Mouse (Mus musculus) heart, postnatal 10 days (tissue): ENCODE measurements at regions not wholly inside any gene's neighbourhood (a gene's known extent, or its start where the extent isn't known, plus 50 kb on each side); places are given as distances from the start of the nearest gene placed in this dataset.

ENCODE experiments used
- DNase-seq, 2 experiments: peaks; one replicate each; pipeline ENCODE4 v3.0.0; 2021
- intact Hi-C: fragments of 180-260 bp; cut with DNase I; formaldehyde crosslinking; loops from one replicate; pipeline ENCODE4 v1.15.1; 2025

GRCm38 (mm10) chr9:63046981-63047380 is 59.3 kb upstream of the Pias1 start:
- intact Hi-C loops: no loop called here
- DNase-seq: no peak

- no peak for DNase-seq
- intact Hi-C loops: no loop called here
These were observed 57.8 kb upstream of the Pias1 start for GRCm38 (mm10) chr9:63045531-63045930.

GRCm38 (mm10) chr9:63043304-63043703 is 55.6 kb upstream of the Pias1 start:
- intact Hi-C loops: loop anchor here (2.0 kb wide), 1 partner anchor 19 kb away; no protein-coding TSS in a partner anchor
- DNase-seq: no peak

- intact Hi-C loops: no loop called here
- DNase-seq: no peak
These were observed 50.3 kb upstream of the Pias1 start for GRCm38 (mm10) chr9:63038031-63038430.
